16 mouse cellular contexts compared by ENCODE assay signal in genomic region chr5:5242704-5243103, GRCm38 (mm10).
"Had no signal": no experiment of that assay in that cellular context is flagged by ENCODE, and none has a peak within 500 bp of the region (broad histone marks: within the 10 kb centered on the region; RNA-seq: fewer than 3 reads in every experiment).

No protein-coding gene starts in this region.

- DNase-seq: lung, adult 2 months; lung, postnatal 14 days; lung, postnatal 36 days; right cerebral cortex, postnatal 14 days; thymus, adult 2 months; thymus, postnatal 25 days had no signal

- H3K4me2 ChIP-seq: lung, embryonic 15.5 days; midbrain, embryonic 11.5 days; midbrain, embryonic 13.5 days; midbrain, embryonic 15.5 days; neural tube, embryonic 12.5 days; stomach, embryonic 15.5 days had no signal

- H3K36me3 ChIP-seq: midbrain, embryonic 15.5 days; stomach, embryonic 15.5 days had no signal

- ATAC-seq: lung, postnatal 0 days; midbrain, embryonic 13.5 days; midbrain, embryonic 15.5 days had no signal

- H3K27ac ChIP-seq: lung, embryonic 15.5 days; macrophage; midbrain, embryonic 13.5 days; midbrain, embryonic 15.5 days; neural tube, embryonic 12.5 days; stomach, embryonic 15.5 days; stomach, postnatal 0 days had no signal

- H3K9me3 ChIP-seq: lung, embryonic 15.5 days; midbrain, embryonic 15.5 days; neural tube, embryonic 12.5 days; stomach, embryonic 15.5 days had no signal

- H3K9ac ChIP-seq: lung, embryonic 15.5 days; midbrain, embryonic 13.5 days; midbrain, embryonic 15.5 days; neural tube, embryonic 12.5 days; stomach, embryonic 15.5 days had no signal

- H3K4me1 ChIP-seq: lung, embryonic 15.5 days; megakaryocyte, embryonic 14.5 days; midbrain, embryonic 15.5 days; neural tube, embryonic 12.5 days; stomach, embryonic 15.5 days had no signal

- H3K27me3 ChIP-seq: lung, embryonic 15.5 days; megakaryocyte, embryonic 14.5 days; midbrain, embryonic 13.5 days; midbrain, embryonic 15.5 days; neural tube, embryonic 12.5 days; stomach, embryonic 15.5 days had no signal

- H3K4me3 ChIP-seq: lung, embryonic 15.5 days; megakaryocyte, embryonic 14.5 days; midbrain, embryonic 13.5 days; midbrain, embryonic 15.5 days; neural tube, embryonic 12.5 days; stomach, embryonic 15.5 days had no signal
